Mouse (Mus musculus) effector memory CD4-positive, alpha-beta T cell, adult 5 months (primary cell): ENCODE results near the gene Cmip. TPM values are rescaled to one million over a fixed set of nuclear protein-coding genes. Genes with fewer than 3 reads are reported as not detected.

Experiments used
- polyA plus RNA-seq: library from polyadenylated mRNA; unstranded; fragments of 100-300 nt; shearing (Covaris generic); gene quantifications from one replicate; pipeline ENCODE4 v1.2.1, GENCODE M21; 2017

Gene Cmip
- polyA plus RNA-seq, result 99.6 TPM

DNA sequence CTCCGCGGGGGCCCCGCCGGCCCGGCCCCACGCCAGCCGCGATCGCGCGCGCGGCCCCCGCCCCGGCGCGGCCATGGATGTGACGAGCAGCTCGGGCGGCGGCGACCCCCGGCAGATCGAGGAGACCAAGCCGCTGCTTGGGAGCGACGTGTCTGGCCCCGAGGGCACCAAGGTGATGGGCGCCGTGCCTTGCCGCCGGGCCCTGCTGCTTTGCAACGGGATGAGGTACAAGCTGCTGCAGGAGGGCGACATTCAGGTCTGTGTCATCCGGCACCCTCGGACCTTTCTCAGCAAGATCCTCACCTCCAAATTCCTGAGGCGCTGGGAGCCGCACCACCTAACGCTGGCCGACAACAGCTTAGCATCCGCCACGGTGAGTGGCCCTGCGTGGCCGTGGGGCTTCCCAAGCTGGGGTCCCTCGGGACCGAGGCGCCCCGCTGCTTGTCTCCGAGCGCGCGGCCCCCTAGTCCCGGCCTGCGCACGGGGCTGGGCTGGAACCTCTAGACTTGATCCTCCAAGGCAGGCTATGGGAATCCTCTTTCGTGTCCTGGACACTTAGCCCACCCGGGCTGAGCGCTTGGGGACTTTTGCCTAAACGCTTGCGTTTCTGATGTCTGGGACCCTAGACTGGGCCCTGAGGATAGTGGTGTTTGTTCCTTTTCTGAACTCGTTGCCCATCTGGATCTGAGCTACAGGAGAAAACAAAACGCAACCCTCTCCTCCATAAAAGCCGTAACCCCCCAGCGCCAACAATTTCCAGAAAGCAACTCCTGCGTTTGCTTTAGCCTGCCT is at the start of gene Cmip:
Cmip (plus strand) TSS at position 36 of the 792 bp plus-strand sequence.

DNA sequence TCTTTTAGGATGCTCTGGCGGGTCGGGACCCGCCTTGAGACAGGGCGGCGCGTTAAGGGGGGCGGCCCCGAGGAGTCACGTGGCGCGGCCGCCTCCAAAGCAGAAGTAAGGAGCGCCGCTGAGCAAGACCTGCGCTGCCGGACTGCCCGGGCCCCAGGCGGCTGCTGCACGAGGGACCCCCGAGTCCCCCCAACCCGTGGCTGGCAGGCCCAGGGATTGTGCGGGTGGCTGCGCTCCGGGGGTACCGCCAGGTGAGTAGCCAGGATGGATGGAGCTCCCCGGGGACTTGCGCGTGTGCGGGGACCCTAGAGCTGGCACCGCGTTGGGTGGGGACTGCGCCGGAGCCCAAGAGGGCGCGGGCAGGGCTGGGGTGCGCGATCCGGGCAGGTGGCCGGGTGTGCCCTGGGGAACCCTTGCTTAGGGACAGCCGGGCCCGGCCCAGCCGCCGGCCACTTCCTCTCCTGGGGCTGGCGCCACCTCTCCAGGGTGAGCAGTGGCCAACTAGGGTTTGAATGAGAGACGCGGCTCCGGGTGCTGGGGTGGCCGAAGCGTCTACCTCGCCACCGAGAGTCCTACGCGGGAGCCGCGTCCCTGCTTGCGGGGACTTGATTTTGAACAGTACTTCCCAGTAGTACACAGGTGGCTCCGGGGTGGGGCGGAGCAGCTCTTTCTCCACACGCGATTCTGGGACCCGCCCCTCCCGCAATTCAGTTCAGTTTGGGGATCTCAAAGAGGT is 241.5 kb downstream of the Cmip start, which contains the start of gene Plcg2:
Plcg2 (plus strand) TSS at position 113 of the 736 bp plus-strand sequence.

Other genes with a start within 250 kb of the Cmip start
- gene Pkd1l2, start 174.6 kb upstream of the Cmip start, polyA plus RNA-seq, result 0.41 TPM
- not detected for gene Bco1, start 161.2 kb upstream of the Cmip start, polyA plus RNA-seq
- 2.9 TPM for gene Gan, start 98.9 kb upstream of the Cmip start, polyA plus RNA-seq
- 0.22 TPM for gene Plcg2, start 241.2 kb downstream of the Cmip start, polyA plus RNA-seq